Mouse (Mus musculus) left cerebral cortex, adult 2 months (tissue): ENCODE measurements around the gene Smtnl1. TPM values are rescaled to one million over a fixed set of nuclear protein-coding genes. Genes with fewer than 3 reads are reported as not detected.

Experiments
- DNase-seq, 2 experiments: peaks; one replicate each; pipeline ENCODE4 v3.0.0; 2021 to 2022; ENCODE audit warnings: low spot score in 2 of 2, mixed read lengths in 1 of 2; ENCODE audit errors: extremely low spot score in 1 of 2
- H3K27ac ChIP-seq: fragments of 200-600 bp; 2 replicates; pipeline ENCODE4 v1.8.1; 2022
- H3K4me3 ChIP-seq: fragments of 200-600 bp; 2 replicates; pipeline ENCODE4 v1.8.1; 2022
- CTCF ChIP-seq: fragments of 200-600 bp; IDR thresholded peaks from 2 replicates; pipeline ENCODE4 v1.8.1; 2022; ENCODE audit warnings: antibody characterized with exemption, mild to moderate bottlenecking, moderate library complexity
- intact Hi-C: fragments of 180-260 bp; cut with DNase I; formaldehyde crosslinking; loops from one replicate; pipeline ENCODE4 v1.15.1; 2025
- total RNA-seq, 2 experiments: library from RNA; stranded (reverse); gene quantifications; 2 replicates each; pipeline ENCODE4 v1.2.3; 2021

Gene Smtnl1
- total RNA-seq, 2 experiments from 2014 or later: not detected

DNA sequence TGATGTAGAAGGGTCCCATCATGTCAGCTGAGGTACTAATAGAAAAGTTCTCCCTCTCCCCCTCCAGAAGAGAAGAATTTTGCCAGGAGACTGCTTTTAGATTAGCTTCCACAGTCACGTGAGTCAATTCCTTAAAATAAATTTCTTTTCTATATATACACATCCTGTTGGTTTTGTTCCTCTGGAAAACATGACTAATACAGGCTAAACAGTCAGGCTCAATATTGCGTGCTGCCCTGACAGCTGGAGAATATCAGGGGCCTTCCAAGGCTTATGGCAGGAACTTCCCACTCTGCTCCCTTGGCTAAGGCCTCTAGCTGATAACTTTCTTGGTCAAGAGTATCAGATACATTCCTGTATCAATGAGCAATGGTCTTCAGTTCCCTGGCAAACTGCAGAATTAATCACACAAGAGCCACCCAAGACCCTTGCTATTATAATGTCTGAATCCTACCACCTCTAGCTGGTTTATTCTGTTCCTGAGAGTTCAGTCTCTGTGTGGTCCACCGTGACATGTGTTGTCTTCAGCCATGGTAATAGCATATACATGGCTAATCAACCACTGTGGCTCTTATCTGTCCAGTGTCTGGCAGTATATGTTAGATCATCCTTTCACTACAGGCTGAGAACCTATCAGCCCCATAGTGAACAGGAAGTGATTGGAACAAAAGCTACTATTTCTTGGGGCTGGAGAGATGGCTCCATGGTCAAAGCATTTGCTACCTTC is 38.4 kb downstream of the Smtnl1 start:
- no peak overlapping the region for H3K4me3 ChIP-seq
- H3K27ac ChIP-seq: no peak overlapping the region
- intact Hi-C loops: no loop called here
- DNase-seq: no peak
- TF ChIP-seq CTCF: no peak

DNA sequence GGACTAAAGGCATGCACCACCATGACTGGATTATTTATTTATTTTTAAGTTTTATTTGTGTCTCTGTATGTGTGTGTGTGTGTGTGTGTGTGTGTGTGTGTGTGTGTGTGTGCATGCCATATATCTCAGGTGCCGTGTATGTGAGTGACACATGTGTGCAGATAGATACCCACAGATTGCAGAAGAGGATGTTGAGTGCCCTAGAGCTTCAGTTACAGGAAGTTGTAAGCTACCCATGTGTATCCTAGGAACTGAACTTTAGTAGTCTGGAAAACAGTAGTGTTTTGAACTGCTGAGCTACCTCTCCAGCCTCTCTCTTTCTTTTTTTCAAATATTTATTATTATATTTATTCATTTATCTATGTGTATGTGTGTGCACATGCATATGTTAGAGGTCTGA is 39.1 kb downstream of the Smtnl1 start:
- intact Hi-C loops: no loop called here
- no peak overlapping the region for H3K4me3 ChIP-seq
- H3K27ac ChIP-seq: no peak overlapping the region
- DNase-seq: no peak
- TF ChIP-seq CTCF: no peak

DNA sequence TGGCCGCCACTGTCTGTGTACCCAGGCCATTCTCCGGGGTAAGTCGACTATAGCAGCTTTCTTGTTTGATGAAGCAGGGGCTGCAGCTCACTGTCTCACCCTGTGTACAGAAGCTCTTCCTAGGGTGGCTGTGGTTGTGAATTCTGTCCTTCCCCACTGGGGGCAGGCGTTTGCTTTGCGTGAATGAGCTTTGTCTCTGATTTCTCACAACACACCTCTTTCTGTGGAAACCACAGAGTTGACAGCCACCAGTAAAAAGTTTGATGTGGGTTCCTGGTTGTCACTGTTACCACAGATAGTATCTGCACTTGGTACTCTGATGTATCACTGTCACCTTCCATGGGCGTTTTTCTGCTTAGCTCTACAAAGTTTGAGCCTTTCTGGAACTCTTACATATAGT is 43.2 kb downstream of the Smtnl1 start:
- peak; percentile 13 for TF ChIP-seq CTCF
- intact Hi-C loops: no loop called here
- no peak for DNase-seq

DNA sequence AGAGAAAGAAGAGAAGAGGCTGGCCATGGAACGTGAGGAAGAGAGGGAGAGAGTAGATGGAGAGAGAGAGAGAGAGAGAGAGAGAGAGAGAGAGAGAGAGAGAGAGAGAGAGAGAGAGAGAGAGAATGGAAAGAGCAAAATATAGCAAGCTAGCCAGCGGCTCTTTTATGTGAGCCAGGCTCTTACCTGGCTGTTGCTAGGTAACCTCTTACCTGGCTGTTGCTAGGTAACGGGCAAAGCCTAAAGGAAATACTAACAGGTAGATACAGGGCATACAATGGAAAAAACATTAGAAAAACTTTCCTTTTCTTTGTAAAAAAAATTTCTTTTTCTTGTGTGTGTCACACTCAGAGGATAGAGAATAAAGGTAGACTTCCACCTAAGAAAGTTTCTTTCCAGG is 44.7 kb downstream of the Smtnl1 start:
- no peak for TF ChIP-seq CTCF
- no peak overlapping the region for H3K27ac ChIP-seq
- intact Hi-C loops: no loop called here
- H3K4me3 ChIP-seq: no peak overlapping the region
- no peak for DNase-seq

More for the DNA sequence above, 43.2 kb downstream of the Smtnl1 start:
- Histone ChIP-seq H3K4me3 (no peak overlapping the region), H3K27ac (no peak overlapping the region)

DNA sequence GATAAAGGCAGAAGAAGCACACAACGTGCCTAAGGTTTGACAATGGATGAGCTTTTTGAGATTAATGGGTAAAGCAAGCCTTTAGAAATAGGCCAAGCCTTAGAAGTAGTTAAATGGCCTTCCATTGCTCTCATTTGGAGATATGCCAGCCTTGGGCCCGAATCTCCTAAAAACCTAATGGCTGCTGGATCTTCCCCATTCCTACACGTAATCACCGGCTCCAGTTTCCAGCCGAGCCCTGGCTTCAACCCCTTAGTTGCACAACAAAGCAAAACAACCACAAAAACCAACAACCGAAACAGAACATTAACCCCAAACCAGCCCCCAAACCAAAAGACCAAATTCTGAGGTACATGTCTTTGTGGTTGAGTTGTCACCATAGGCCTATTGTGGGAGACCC is 46.8 kb downstream of the Smtnl1 start:
- TF ChIP-seq CTCF: no peak
- intact Hi-C loops: no loop called here
- no peak for DNase-seq
- H3K4me3 ChIP-seq: no peak overlapping the region
- H3K27ac ChIP-seq: no peak overlapping the region

DNA sequence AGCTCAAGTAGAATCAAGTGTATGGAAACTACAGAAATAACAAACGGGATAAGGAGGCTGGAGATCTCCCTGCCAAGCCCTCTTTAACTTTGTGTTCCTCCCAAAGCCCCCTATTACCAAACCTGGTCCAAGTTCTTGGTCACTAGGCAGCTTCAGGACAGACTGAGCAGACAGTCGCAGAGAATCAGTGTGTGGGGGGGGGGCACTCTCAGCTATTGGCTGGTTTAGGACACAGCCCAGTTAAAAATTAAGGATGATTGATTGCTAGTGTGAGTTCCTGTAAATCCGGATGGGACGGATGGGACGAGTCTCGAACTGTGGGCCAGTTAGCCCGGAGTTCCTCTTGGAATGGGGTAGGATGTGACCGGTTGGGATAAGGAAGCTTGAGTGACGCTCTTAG is 47.2 kb downstream of the Smtnl1 start, which contains the start of gene Serping1:
Gene Serping1, minus strand, starts transcription at position 204 of the 400 bp plus-strand sequence.
- TF ChIP-seq CTCF: no peak
- DNase-seq: no peak
- Histone ChIP-seq H3K27ac (no peak within 1 kb of the TSS), H3K4me3 (peak within 1 kb of the TSS; percentile 19)
- intact Hi-C loops: no loop called here

DNA sequence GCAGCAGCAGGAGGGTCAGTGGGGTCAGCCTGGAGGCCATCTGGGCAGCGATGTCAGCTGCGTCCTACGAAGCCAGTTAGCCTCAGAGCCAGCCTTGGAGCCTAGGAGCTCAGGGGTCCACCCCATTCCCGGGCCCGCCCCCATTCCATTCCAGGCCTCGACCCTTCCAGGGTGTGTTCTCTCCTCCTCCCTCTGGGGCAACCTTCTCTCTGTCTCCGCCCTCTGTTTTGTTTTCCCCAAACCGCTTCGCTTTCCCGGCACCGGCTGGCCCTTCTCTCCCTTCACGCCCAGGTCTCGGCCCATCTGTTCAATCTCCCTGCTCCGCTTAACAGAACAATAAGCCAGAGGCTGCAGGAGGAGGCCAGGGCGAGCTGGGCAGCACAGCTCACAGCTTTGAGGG is 47.7 kb downstream of the Smtnl1 start:
- DNase-seq: no peak
- intact Hi-C loops: no loop called here
- H3K4me3 ChIP-seq: peak overlapping the region; percentile 19
- TF ChIP-seq CTCF: no peak
- no peak overlapping the region for H3K27ac ChIP-seq

DNA sequence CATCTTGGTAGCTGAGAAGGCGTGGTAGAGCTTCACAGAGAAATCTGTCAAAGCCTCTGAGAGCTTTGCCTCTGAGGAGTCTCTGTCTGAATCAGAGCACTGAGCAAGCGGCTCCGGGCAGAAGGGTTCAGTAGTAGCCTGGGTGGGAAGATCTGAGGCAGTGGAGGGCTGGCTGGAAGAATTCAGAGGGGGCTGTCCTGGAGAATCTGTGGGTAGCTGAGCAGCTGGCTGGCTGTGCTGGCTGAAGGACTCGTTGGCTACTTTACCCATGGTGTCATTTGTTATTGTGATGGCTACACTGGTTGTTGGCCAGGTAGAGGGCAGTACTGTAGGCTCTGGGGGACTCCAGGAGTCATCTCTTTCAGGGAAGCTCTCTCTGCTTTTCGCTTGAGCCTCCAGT is 49.3 kb downstream of the Smtnl1 start:
- no peak for TF ChIP-seq CTCF
- intact Hi-C loops: no loop called here
- no peak overlapping the region for H3K27ac ChIP-seq

DNA sequence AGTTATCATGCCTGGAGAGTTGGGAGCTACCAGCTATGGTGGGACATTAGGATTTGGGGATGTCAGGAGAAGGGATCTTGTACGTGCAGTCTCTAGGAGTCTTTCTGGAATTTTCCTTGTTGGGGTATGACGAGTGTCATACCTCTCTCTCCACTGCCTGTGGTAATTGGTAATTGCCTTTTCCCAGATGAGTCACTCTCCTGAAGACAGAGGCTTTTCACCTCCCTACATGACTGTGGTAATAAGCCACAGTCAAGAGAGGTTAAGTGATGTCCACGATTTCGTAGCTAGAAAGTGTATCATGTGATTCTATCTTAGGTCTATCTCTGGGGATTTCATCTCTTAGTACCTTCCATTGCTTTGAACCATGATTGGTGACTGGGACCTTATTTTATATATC is 50.0 kb downstream of the Smtnl1 start:
- no peak overlapping the region for H3K4me3 ChIP-seq
- TF ChIP-seq CTCF: no peak
- DNase-seq: no peak
- intact Hi-C loops: no loop called here
- H3K27ac ChIP-seq: no peak overlapping the region

More for the DNA sequence above, 49.3 kb downstream of the Smtnl1 start:
- no peak overlapping the region for H3K4me3 ChIP-seq
- no peak for DNase-seq

DNA sequence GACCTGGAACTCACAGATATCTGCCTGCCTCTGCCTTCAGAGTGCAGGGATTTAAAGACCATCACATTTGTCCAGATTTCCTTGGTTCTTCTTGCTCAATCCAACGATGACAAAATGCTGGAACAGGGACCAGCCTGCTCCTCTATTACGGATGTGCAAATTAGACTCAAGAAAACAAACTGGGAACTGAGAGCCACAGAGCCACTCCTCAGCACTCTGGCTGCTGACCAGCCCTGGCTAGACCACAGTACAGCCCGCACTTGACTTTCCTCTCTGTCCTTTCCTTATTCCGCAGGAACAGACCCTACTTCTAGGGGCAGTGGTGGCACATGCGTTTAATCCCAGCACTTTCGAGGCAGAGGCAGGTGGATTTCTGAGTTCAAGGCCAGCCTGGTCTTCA is 52.0 kb downstream of the Smtnl1 start:
- DNase-seq: no peak
- TF ChIP-seq CTCF: no peak
- intact Hi-C loops: no loop called here
- H3K27ac ChIP-seq: no peak overlapping the region
- no peak overlapping the region for H3K4me3 ChIP-seq

DNA sequence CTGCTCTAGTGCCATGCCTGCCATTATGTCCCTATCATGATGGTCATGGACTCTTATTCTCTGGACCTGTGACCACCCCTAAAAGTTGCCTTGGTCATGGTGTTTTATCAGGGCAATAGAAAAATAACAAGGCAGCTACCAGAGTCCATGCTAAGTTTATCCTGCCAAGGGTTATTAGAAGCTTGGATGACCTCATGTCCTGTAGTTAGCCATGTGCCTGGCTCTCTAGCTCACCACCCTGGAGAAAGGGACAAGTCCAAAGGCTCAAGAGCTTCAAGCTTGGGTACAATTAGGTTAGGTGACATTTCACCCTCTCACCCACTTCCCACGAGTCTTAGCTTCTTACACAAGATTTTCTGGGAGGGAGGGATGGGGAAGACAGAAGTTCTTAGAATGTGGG is 59.6 kb downstream of the Smtnl1 start:
- Histone ChIP-seq H3K4me3 (no peak overlapping the region), H3K27ac (no peak overlapping the region)
- no peak for TF ChIP-seq CTCF
- intact Hi-C loops: no loop called here
- DNase-seq: no peak

DNA sequence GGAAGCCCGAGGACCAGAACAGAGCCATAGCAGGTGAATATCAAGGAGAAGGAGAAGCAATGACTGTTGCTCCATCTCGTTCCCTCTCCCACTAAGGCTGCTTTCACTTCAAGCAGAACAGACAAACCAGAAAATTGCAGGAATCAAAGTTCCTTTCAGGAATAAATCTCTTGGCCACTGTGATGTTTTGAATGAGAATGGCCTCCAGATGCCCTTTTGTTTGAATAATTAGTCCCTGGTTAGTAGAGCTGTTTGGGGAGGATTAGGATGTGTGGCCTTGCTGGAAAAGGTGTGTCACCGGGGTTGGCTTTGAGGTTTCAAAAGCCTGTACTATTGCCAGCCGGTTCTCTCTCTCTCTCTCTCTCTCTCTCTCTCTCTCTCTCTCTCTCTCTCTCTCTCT is 60.2 kb downstream of the Smtnl1 start:
- no peak for DNase-seq
- Histone ChIP-seq H3K4me3 (no peak overlapping the region), H3K27ac (no peak overlapping the region)
- intact Hi-C loops: no loop called here
- no peak for TF ChIP-seq CTCF

DNA sequence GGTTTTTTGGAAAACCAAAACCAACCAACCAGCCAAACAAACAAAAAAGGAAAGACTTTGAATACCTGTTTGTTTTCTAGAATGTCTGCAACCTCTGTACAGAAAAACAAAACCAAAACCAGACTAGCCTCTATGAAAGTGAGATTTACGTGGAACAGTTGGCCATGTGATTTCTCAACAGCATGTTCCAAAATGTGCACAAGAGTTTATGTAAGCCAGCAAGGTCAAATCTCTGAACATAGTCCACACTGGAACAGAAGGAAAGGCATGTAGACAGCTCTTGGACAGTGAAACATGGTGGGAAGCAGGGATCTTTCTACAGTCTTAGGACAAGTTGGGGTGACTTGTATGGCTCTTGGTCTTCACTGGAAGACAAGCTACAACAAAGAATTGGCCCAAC is 60.6 kb downstream of the Smtnl1 start:
- intact Hi-C loops: no loop called here
- DNase-seq: no peak
- H3K4me3 ChIP-seq: no peak overlapping the region
- no peak overlapping the region for H3K27ac ChIP-seq
- TF ChIP-seq CTCF: no peak
